Comparison of ENCODE assay signal across 11 mouse cellular contexts in the genomic region with DNA sequence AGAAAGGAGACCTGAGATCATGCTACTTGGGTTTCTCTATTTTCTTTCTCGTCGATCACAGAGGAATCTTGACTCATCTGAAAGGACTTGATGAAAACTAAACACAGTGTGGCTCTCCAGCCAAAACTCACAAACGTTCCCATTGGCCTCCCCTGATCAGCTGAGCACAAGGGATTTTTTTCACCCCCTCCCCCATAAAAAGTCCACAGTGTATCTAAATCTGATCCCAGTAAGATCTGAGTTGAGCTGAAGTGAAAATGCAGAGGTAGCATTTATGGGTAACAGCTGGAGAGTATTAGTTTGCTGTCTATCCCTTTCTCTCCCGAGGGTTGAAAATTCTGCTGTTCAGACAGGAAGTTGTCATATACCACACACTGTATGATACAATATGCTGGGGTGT. TPM values are rescaled to one million over a fixed set of nuclear protein-coding genes. Genes with fewer than 3 reads are reported as not detected.
DNase-seq lines count a peak whose midpoint lies in the region; ATAC-seq and TF ChIP-seq lines count a peak whose summit lies in the region.
"Had no signal": no experiment of that assay in that cellular context is flagged by ENCODE, and none has a peak within 500 bp of the region (broad histone marks: within the 10 kb centered on the region; RNA-seq: fewer than 3 reads in every experiment).

No protein-coding gene starts in this region.

- H3K9me3 ChIP-seq in heart, postnatal 0 days (replicated peaks; ENCODE audit: control insufficient read depth, low read length) = no peaks in the 10 kb centered on the region
- H3K9me3 ChIP-seq in embryonic facial prominence, embryonic 12.5 days = no peaks in the 10 kb centered on the region
- no peaks in the 10 kb centered on the region for H3K9me3 ChIP-seq in hindbrain, embryonic 13.5 days
- no peaks in the 10 kb centered on the region for H3K9me3 ChIP-seq in midbrain, embryonic 15.5 days

- H3K27ac ChIP-seq in heart, postnatal 0 days (ENCODE audit: low read depth) = no peak overlapping the region
- 0 out of 2 replicates have a peak overlapping the region, but pooled peaks have one; percentile 32 for H3K27ac ChIP-seq in embryonic facial prominence, embryonic 12.5 days
- H3K27ac ChIP-seq in hindbrain, embryonic 13.5 days = no peak overlapping the region
- H3K27ac ChIP-seq in midbrain, embryonic 15.5 days = no peak overlapping the region

- TF ChIP-seq CTCF in heart, postnatal 0 days (IDR thresholded peaks at IDR 0.05; ENCODE audit: low read depth) = no peak

- H3K4me1 ChIP-seq in heart, postnatal 0 days (ENCODE audit: control insufficient read depth, insufficient read depth) = no peaks in the 10 kb centered on the region; the same call in 1 of the 2 replicates
- peaks cover 24% of the 10 kb centered on the region for H3K4me1 ChIP-seq in embryonic facial prominence, embryonic 12.5 days
- H3K4me1 ChIP-seq in hindbrain, embryonic 13.5 days (replicated peaks) = peaks cover 19% of the 10 kb centered on the region
- H3K4me1 ChIP-seq in midbrain, embryonic 15.5 days = peaks cover 21% of the 10 kb centered on the region

- H3K4me2 ChIP-seq in heart, postnatal 0 days (ENCODE audit: low read depth, low read length) = peak overlapping the region; percentile 92
- peak overlapping the region; percentile 63 for H3K4me2 ChIP-seq in embryonic facial prominence, embryonic 12.5 days (replicated peaks)
- peak overlapping the region; percentile 81 for H3K4me2 ChIP-seq in hindbrain, embryonic 13.5 days
- peak overlapping the region; percentile 96 for H3K4me2 ChIP-seq in midbrain, embryonic 15.5 days

- H3K27me3 ChIP-seq in heart, postnatal 0 days (ENCODE audit: control insufficient read depth, insufficient read depth, low read length) = no peaks in the 10 kb centered on the region
- no peaks in the 10 kb centered on the region for H3K27me3 ChIP-seq in embryonic facial prominence, embryonic 12.5 days
- H3K27me3 ChIP-seq in hindbrain, embryonic 13.5 days = 0 out of 2 replicates have a peak, but pooled peaks cover 3% of the 10 kb centered on the region
- H3K27me3 ChIP-seq in midbrain, embryonic 15.5 days (replicated peaks) = no peaks in the 10 kb centered on the region

- no peak for TF ChIP-seq EP300 in heart, postnatal 0 days (IDR thresholded peaks at IDR 0.05; ENCODE audit: low read depth)

- peak overlapping the region; percentile 3; the same call in 1 of the 2 replicates for H3K4me3 ChIP-seq in heart, postnatal 0 days (ENCODE audit: low read depth, low read length)
- peak overlapping the region; percentile 67 for H3K4me3 ChIP-seq in embryonic facial prominence, embryonic 12.5 days
- peak overlapping the region; percentile 9 for H3K4me3 ChIP-seq in hindbrain, embryonic 13.5 days
- H3K4me3 ChIP-seq in midbrain, embryonic 15.5 days = 0 out of 2 replicates have a peak overlapping the region, but pooled peaks have one; percentile 7

- DNase-seq in heart, postnatal 0 days (ENCODE audit: low spot score) = no peak
- DNase-seq in heart, adult 18-20 months = no peak
- DNase-seq in right cerebral cortex, postnatal 36 days (ENCODE audit: low spot score in 2 of 2) = no peak
- DNase-seq in ovary, adult 18-20 months (ENCODE audit: low spot score) = no peak
- DNase-seq: adrenal gland, postnatal 36 days; spleen, adult 18-20 months had no signal

- WGBS in heart, postnatal 0 days = 42% methylated on average over 4 of the region's 4 CpGs
- WGBS in embryonic facial prominence, embryonic 12.5 days = 23% methylated on average over 4 of the region's 4 CpGs
- WGBS in hindbrain, embryonic 13.5 days = 55% methylated on average over 4 of the region's 4 CpGs
- WGBS in midbrain, embryonic 15.5 days = 45% methylated on average over 4 of the region's 4 CpGs

- no peaks in the 10 kb centered on the region for H3K36me3 ChIP-seq in heart, postnatal 0 days (replicated peaks; ENCODE audit: control insufficient read depth, insufficient read depth, low read length)
- H3K36me3 ChIP-seq in embryonic facial prominence, embryonic 12.5 days = no peaks in the 10 kb centered on the region
- no peaks in the 10 kb centered on the region for H3K36me3 ChIP-seq in hindbrain, embryonic 13.5 days
- H3K36me3 ChIP-seq in midbrain, embryonic 15.5 days (replicated peaks) = no peaks in the 10 kb centered on the region
- H3K36me3 ChIP-seq: G1E had no signal

- no peak for ATAC-seq in heart, postnatal 0 days (ENCODE audit: insufficient read depth, low read depth)
- ATAC-seq in embryonic facial prominence, embryonic 12.5 days (ENCODE audit: insufficient number of reproducible peaks, insufficient read depth, low FRiP score, low TSS enrichment) = no peak
- no peak for ATAC-seq in hindbrain, embryonic 13.5 days (ENCODE audit: low FRiP score)
- no peak for ATAC-seq in midbrain, embryonic 15.5 days (replicated peaks)
- ATAC-seq in cerebellum, adult (ENCODE audit: insufficient number of reproducible peaks, low FRiP score, low TSS enrichment) = no peak

- no peak overlapping the region for H3K9ac ChIP-seq in heart, postnatal 0 days (replicated peaks; ENCODE audit: low read depth, low read length)
- no peak overlapping the region for H3K9ac ChIP-seq in embryonic facial prominence, embryonic 12.5 days
- H3K9ac ChIP-seq in hindbrain, embryonic 13.5 days = no peak overlapping the region
- H3K9ac ChIP-seq in midbrain, embryonic 15.5 days = no peak overlapping the region

RNA-seq across cellular contexts. Expression of gene Fbxl7, which starts 2.2 kb away (rescaled TPM):
- total RNA-seq in heart, postnatal 0 days (2014; rRNA removed; ENCODE audit: low replicate concordance) = 6.8 and 7.4 TPM in 2 replicates
- 3.1 and 4.0 TPM in 2 replicates for polyA plus RNA-seq in heart, postnatal 0 days (2015; fragmentation: Nextera tagmentation; extraction: Ambion mirVana)
- 1 to 10 TPM; 2.3 to 2.5 TPM for total RNA-seq in heart, adult 18-20 months (2021)
- 45.5 and 49.5 TPM in 2 replicates for polyA plus RNA-seq in embryonic facial prominence, embryonic 12.5 days (2016; fragmentation: Nextera tagmentation; extraction: Ambion mirVana)
- polyA plus RNA-seq in hindbrain, embryonic 13.5 days (2015; fragmentation: Nextera tagmentation; extraction: Ambion mirVana) = 14.7 and 14.9 TPM in 2 replicates
- 9.4 and 10.4 TPM in 2 replicates for polyA plus RNA-seq in midbrain, embryonic 15.5 days (2015; fragmentation: Nextera tagmentation; extraction: Ambion mirVana)
- polyA plus RNA-seq: G1E had no signal

Comparison
In these comparisons a context has a peak if more than half of its experiments do, and no peak if none do; other contexts are left out.
1. H3K4me3 ChIP-seq: peak in every context shown above with its lines; median percentile 67 in embryonic facial prominence, embryonic 12.5 days; 9 in hindbrain, embryonic 13.5 days; 7 in midbrain, embryonic 15.5 days; 3 in heart, postnatal 0 days.